Mouse (Mus musculus) adrenal gland, adult 10 weeks (tissue): ENCODE measurements around the gene Miip. TPM values are rescaled to one million over a fixed set of nuclear protein-coding genes. Genes with fewer than 3 reads are reported as not detected.

Experiments
- polyA plus RNA-seq: library from polyadenylated mRNA; stranded (reverse); fragments of 350-450 nt; fragmentation: Illumina TruSeq; extraction: RNeasy Lipid Tissue Mini Kit (QIAGEN cat#74804); gene quantifications from one replicate; pipeline ENCODE4 v1.2.3, GENCODE M21; 2014; ENCODE audit warnings: low read depth, low replicate concordance

Gene Miip
- 0.87 TPM for polyA plus RNA-seq

GRCm38 (mm10) chr4:147868450-147869031, at the start of gene Miip, which contains the start of gene Fv1:
Gene Miip (minus strand): TSS chr4:147868816.
Gene Fv1 (plus strand): TSS chr4:147868979.

GRCm38 (mm10) chr4:147904313-147905089, 35.9 kb upstream of the Miip start, which contains the start of gene Mfn2:
Gene Mfn2 (minus strand): TSS chr4:147904704.

GRCm38 (mm10) chr4:147847614-147848583, 20.7 kb downstream of the Miip start, which contains the start of gene Zfp933:
Gene Zfp933 (minus strand): TSS chr4:147848366.

Other genes starting within 250 kb of the Miip start
- gene Zfp979, start 226.3 kb downstream of the Miip start, polyA plus RNA-seq, result 55.8 TPM
- gene Zfp534, start 166.3 kb downstream of the Miip start, polyA plus RNA-seq, result not detected
- gene Zfp984, start 59.0 kb downstream of the Miip start, polyA plus RNA-seq, result 82.4 TPM
- 122 TPM for gene Zfp933, start 20.4 kb downstream of the Miip start, polyA plus RNA-seq
- 9.5 TPM for gene Fv1, start 163 bp upstream of the Miip start, polyA plus RNA-seq
- gene Mfn2, start 35.9 kb upstream of the Miip start, polyA plus RNA-seq, result 39.7 TPM
- 2.9 TPM for gene Plod1, start 68.0 kb upstream of the Miip start, polyA plus RNA-seq
- gene 2510039O18Rik, start 72.1 kb upstream of the Miip start, polyA plus RNA-seq, result 10.7 TPM
- not detected for gene Nppb, start 117.0 kb upstream of the Miip start, polyA plus RNA-seq
- not detected for gene Nppa, start 131.9 kb upstream of the Miip start, polyA plus RNA-seq
- gene Clcn6, start 170.0 kb upstream of the Miip start, polyA plus RNA-seq, result 4.0 TPM
- 3.4 TPM for gene Mthfr, start 170.3 kb upstream of the Miip start, polyA plus RNA-seq
- 36.6 TPM for gene Agtrap, start 219.2 kb upstream of the Miip start, polyA plus RNA-seq